Mouse (Mus musculus) layer of hippocampus, postnatal 10 days (tissue): ENCODE measurements around the gene Pcnx2. TPM values are rescaled to one million over a fixed set of nuclear protein-coding genes. Genes with fewer than 3 reads are reported as not detected.

Experiments
- DNase-seq, 2 experiments: peaks; one replicate each; pipeline ENCODE4 v3.0.0; 2021; ENCODE audit warnings: low spot score in 2 of 2
- long read RNA-seq: library from polyadenylated mRNA; stranded (forward); transcript quantifications from one replicate; pipeline ENCODE4 v2.0.0, GENCODE M21; 2023
- total RNA-seq, 2 experiments: library from RNA; stranded (reverse); gene quantifications; 2 replicates each; pipeline ENCODE4 v1.2.3; 2021

Pcnx2 gene
- total RNA-seq = 10 to 100 TPM; 40.1 to 43.0 TPM
- long read RNA-seq, partial matches to known transcripts = 1 of 7 reads
- long read RNA-seq, other reads (novel, unspliced or antisense) = 6 of 7 reads

GRCm38 (mm10) chr8:125897868-125898788 is at the start of gene Pcnx2:
TSS of gene Pcnx2 (minus strand) at chr8:125898317.
- DNase-seq = peak; percentile 41 to 68

- no peak for DNase-seq
Measured at GRCm38 (mm10) chr8:125944511-125944910, 46.4 kb upstream of the Pcnx2 start.

- DNase-seq = peak; percentile 65 to 66
Measured at GRCm38 (mm10) chr8:125935649-125936048, 37.5 kb upstream of the Pcnx2 start.

GRCm38 (mm10) chr8:125931822-125932221 is 33.7 kb upstream of the Pcnx2 start:
- no peak for DNase-seq

- no peak for DNase-seq
Measured at GRCm38 (mm10) chr8:125930276-125931046, 32.3 kb upstream of the Pcnx2 start.

GRCm38 (mm10) chr8:125926636-125927035 is 28.5 kb upstream of the Pcnx2 start:
- no peak for DNase-seq

- DNase-seq = no peak
Measured at GRCm38 (mm10) chr8:125922333-125922732, 24.2 kb upstream of the Pcnx2 start.

- DNase-seq = no peak
Measured at GRCm38 (mm10) chr8:125920761-125921160, 22.6 kb upstream of the Pcnx2 start.

- DNase-seq = no peak
Measured at GRCm38 (mm10) chr8:125920281-125920680, 22.2 kb upstream of the Pcnx2 start.

GRCm38 (mm10) chr8:125919560-125919959 is 21.4 kb upstream of the Pcnx2 start:
- DNase-seq = no peak

- DNase-seq = no peak
Measured at GRCm38 (mm10) chr8:125918719-125919118, 20.6 kb upstream of the Pcnx2 start.

- no peak for DNase-seq
Measured at GRCm38 (mm10) chr8:125917013-125917412, 18.9 kb upstream of the Pcnx2 start.

GRCm38 (mm10) chr8:125914386-125914785 is 16.3 kb upstream of the Pcnx2 start:
- no peak for DNase-seq

- DNase-seq = no peak
Measured at GRCm38 (mm10) chr8:125913206-125913605, 15.1 kb upstream of the Pcnx2 start.

- DNase-seq = no peak
Measured at GRCm38 (mm10) chr8:125911229-125911580, 13.1 kb upstream of the Pcnx2 start.

- DNase-seq = no peak
Measured at GRCm38 (mm10) chr8:125910365-125911228, 12.5 kb upstream of the Pcnx2 start, which contains the start of gene Map3k21. TSS of gene Map3k21 (plus strand) at chr8:125910450.

- DNase-seq = no peak
Measured at GRCm38 (mm10) chr8:125909661-125910364, 11.7 kb upstream of the Pcnx2 start.

GRCm38 (mm10) chr8:125907311-125907710 is 9.2 kb upstream of the Pcnx2 start:
- DNase-seq = no peak

GRCm38 (mm10) chr8:125905341-125905740 is 7.2 kb upstream of the Pcnx2 start:
- no peak for DNase-seq

GRCm38 (mm10) chr8:125902521-125902920 is 4.4 kb upstream of the Pcnx2 start:
- no peak for DNase-seq
